Mouse (Mus musculus) inflammation-experienced regulatory T-cells, adult 6 months (primary cell): Measurements from ENCODE around the gene Rbm47. TPM values are rescaled to one million over a fixed set of nuclear protein-coding genes. Genes with fewer than 3 reads are reported as not detected.

ENCODE experiments used
- ATAC-seq: one replicate; pipeline ENCODE4 v1.8.0; 2017
- polyA plus RNA-seq, 3 experiments: library from polyadenylated mRNA; unstranded; fragments of 100-300 nt; shearing (Covaris generic); gene quantifications; one replicate each; pipeline ENCODE4 v1.2.1; 2017

Rbm47 gene
- polyA plus RNA-seq, 3 experiments from 2014 or later: 0.71 to 8.2 (median 1.2) TPM

- no peak for ATAC-seq
Measured at GRCm38 (mm10) chr5:66084541-66084940, 88.4 kb downstream of the Rbm47 start.

GRCm38 (mm10) chr5:66083350-66083749 is 89.6 kb downstream of the Rbm47 start:
- ATAC-seq: peak; percentile 85

DNA sequence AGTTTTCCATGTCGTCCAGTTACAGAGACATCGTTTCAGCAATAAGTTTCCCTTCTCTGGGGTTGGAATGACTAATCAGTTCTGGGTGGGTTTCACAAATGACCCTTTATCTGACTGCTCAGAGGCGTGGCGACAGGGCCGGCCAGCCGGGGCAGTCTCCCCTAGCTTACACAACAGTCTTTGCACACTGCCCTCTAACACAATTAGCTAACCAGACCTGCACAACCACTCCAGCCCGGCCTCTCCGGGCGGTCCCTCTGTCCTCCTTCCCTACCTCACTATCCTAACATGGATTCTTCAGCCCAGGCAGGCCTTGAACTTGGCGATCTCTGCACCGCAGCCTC is 90.7 kb downstream of the Rbm47 start:
- ATAC-seq: no peak

DNA sequence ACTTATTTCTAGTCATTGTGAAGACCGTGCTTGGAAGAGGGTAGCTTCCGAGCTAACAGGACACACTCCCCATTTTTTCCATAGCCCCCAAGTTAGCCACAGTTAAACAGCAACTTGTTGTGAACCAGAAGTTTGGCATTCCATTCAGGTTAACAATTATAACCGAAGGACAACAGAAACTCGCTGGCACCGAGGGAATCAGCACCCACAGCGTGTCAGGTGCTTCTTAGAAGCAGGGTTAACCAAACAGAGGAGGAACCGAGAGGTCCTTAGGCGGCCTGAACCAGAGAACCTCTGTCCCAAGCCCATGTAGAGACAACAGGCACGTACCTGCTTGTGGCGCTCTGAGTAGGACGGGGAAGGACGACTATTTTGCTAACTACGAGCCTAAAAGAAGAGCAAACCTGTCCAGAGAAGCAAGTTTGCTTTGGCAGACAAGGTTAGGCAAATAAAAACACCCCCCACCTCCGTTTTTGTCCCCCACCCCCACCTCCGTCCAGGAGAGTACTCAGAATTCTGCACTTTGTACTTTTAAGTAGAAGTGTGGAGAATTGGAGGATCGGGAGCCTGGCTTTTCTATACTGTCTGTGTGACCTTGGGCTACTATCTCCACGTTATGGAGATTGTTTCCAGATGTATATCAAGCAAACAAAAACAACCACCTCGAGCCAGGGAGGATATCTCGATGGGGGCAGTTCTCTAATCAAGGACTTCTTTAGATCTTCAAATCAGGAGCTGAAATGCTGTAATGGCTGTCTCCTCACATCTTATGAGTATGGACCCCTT is 91.3 kb downstream of the Rbm47 start:
- ATAC-seq: no peak

DNA sequence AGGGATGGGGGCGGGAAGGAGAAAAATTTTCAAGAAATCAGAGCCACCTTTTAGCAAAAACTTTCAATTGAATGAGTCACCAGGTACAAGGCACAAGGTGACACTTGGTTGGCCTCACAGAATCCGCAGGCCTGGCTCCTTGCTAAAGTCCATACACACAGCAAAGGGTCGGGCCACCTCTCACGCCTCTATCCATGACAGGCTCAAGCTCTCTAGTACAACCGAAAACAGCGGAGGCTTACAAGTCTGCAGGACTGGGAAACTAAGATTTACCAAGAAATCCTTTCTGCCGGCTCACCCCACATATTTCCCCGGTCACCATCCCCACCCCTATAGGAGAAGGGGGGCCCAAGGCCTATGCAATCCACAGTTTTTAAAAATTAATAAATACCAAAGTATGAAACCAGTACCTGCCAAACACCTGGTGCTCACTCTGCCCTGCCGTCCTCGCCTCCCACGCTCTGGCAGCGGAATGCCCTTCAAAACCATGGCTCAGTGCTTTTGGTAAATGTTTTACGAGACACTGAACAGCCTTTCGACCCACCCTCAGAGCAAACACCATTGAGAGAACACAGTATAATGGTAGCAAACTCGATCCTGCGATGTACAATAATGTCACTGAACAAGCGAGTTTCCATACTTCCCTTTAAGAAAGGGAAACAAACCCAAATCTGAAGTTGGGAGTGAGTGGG is 92.2 kb downstream of the Rbm47 start:
- ATAC-seq: no peak

GRCm38 (mm10) chr5:66079358-66080179 is 93.3 kb downstream of the Rbm47 start:
- no peak for ATAC-seq

GRCm38 (mm10) chr5:66078491-66079012 is 94.4 kb downstream of the Rbm47 start:
- no peak for ATAC-seq

DNA sequence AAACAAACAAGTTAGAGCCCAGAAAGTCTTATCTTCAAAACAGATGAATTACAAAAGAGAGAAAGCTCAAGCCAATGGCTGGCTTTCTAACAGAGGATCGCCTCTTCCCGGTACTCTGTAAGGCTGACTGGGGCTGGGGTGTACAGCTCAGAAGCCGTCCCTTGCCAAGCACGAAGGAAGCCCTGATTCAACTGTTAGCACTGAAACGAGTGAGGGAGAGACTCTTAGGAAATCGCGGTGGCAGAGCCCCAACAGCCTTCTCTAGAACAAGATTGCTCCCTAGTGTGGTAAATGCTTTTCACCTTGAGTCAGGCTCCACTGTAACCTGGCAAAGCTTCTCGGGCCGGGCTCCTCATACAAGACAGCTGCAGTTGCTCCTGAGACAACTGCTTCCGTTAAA is 95.5 kb downstream of the Rbm47 start:
- no peak for ATAC-seq

DNA sequence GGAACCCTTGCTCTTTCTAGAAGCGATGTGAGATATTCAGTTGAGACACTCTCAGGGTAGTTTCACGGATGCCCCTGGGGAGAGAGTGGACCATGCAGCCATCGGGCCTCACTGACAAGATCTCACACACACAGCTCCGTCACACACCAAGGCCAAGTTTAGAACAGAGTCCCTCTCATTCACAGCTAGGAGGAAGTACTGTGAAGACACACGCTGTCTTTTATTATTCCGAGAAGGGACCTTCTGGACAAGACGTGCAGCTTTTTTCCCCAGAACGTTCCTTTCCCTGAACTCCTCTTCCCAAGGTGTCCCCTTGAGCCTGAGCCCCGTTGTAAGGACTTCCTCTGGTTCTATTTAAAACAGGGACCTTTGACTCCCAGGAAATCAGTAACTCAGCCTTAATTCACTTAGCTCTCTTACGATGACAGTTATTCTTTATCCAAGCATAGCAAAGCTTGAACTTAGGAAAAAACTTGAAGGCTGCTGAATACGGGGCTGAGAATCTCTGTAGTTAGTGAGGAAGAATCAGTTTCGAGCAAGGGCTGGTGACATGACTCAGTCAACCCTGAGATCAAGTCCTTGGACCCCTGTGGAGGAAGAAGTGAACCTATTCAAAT is 96.1 kb downstream of the Rbm47 start:
- no peak for ATAC-seq

GRCm38 (mm10) chr5:66075906-66076305 is 97.0 kb downstream of the Rbm47 start:
- ATAC-seq: no peak

GRCm38 (mm10) chr5:66075032-66075488 is 97.9 kb downstream of the Rbm47 start:
- ATAC-seq: peak; percentile 98

DNA sequence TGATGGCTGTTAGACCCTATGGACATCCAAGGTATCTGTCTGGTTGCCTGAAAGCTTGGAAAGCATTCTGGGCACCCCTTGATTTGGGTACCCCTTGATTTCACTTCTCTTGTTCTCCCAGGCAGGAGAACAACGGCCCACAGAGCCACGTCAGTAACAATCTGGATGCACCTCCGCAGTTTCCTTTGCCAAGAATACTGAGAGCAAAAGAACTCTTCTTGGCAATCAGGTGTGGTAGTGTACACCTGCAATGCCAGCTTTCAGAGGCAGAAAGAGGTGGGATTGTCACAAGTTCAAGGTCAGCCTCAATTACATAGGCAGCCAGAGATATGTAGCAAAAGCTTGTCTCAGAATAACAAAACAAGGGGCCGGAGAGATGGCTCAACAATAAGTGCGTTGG is 98.7 kb downstream of the Rbm47 start:
- ATAC-seq: no peak

GRCm38 (mm10) chr5:66073604-66074164 is 99.2 kb downstream of the Rbm47 start:
- no peak for ATAC-seq

DNA sequence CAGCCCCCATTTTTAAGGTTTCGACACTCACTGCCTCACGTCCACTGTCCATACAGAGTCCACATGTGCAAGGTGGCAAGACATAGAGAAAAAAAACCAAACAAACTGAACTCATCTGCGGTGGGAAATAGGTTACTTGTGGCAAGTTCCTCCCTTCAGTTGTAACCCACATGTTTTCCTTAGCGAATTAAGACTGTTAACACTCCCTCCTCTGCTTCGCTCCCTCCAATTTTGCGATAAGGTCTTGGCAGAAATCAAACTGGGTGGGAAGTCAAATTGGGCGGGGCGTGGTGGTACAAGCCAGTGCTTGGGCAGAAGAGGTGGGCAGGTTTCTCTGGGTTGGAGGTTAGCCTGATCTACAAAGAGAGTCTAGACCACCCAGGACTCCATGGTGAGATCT is 101.2 kb downstream of the Rbm47 start:
- no peak for ATAC-seq

GRCm38 (mm10) chr5:66070350-66070749 is 102.6 kb downstream of the Rbm47 start:
- no peak for ATAC-seq

DNA sequence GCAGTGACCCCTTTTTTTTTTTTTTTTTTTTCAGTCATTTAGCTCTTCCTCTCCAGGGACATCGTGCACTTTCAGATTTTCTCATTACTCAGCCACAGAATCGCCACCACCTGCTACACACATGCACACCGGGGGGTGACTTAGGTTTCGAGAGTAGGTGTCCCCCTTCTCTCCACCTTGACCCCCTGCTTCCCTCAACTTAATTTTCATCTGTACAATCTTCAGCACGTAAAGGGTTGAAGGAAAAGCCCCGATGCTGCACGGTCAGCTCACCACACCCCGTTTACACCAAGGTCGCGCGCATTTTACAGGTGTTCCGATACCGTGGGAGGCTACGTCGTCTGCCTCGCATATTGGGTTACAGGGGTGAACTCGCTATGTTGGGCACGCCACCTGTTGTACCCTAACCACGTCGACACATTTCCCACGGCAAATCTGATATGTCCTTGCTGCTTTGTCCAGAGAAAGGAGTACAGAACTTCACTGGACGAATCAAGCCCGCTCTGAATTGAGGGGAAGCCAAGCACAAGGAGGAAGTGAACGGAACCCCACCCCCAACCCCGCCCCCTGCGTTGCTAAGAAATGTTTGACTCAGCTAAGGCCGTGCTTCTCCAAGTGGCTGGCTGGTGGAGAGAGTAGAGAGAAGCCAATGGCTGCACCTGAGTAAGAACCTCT is 103.3 kb downstream of the Rbm47 start:
- peak; percentile 86 for ATAC-seq

GRCm38 (mm10) chr5:66069133-66069469 is 103.8 kb downstream of the Rbm47 start:
- ATAC-seq: no peak

DNA sequence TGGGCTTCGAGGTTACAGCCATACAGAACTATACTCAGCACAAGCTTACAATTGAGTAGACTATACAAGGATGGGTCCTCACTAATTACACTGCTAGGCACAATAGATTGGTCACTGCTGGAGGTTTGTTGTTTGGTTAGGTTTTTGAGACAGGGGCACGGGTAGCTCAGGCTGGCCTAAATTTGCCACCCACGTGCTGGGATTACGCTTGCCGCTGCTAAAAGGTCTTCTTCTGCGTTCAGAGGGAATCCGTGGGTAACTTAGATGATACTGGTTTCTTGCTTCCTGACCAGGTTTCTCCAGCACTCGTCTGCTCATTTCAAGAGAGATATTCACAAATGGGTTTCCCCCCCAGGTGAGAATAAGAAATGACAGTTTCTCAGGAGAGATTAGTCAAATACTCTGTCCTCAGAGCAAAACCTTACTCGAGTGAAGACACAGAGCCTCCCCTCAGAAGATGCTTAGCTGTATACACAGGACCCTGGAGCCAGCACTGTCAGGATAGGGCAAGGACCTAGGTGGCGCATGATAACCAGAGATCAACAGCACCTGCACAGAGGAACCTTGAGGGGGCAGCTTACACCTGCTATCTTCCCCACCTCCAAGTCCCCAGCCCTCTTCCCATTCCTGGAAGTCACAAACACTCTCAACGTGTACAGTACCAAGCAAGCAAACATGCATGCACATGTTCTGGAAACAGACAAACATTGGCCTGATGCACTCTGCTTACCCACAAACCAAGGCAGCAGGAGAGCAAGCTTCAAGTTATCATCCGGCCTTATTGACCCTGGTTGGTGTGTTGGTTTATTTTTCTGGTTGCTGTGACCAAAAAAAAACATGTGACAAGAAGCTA is 104.6 kb downstream of the Rbm47 start:
- ATAC-seq: no peak

- ATAC-seq: no peak
Measured at GRCm38 (mm10) chr5:66067219-66067618, 105.7 kb downstream of the Rbm47 start.

GRCm38 (mm10) chr5:66062930-66063220 is 110.0 kb downstream of the Rbm47 start:
- no peak for ATAC-seq
